Mouse (Mus musculus) liver, embryonic 14.5 days (tissue): Measurements from ENCODE around the gene Zfp384.

Source experiments
- CTCF ChIP-seq: IDR thresholded peaks from 2 replicates; pipeline ENCODE4 v1.5.1; 2016; ENCODE audit warnings: antibody characterized with exemption, low read depth, control low read depth
- EP300 ChIP-seq: IDR thresholded peaks from 2 replicates; pipeline ENCODE4 v1.6.1; 2016; ENCODE audit warnings: antibody characterized with exemption, low read depth

DNA sequence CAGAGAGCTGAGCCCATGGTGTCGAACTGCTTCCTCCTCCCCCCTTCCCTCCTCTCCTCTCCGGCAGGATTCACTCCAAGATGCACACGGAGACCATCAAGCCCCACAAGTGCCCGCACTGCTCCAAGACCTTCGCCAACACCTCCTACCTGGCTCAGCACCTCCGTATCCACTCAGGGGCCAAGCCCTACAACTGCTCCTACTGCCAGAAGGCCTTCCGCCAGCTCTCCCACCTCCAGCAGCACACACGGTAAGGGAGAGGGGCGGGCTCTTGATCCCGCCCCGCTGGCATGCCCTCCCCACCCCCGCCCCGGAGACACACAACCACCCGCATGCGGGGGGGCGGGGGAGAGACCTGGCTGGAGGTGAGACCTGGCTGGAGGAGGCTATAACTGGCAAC is 22.7 kb downstream of the Zfp384 start:
- TF ChIP-seq CTCF (no peak), EP300 (no peak)
